Mouse (Mus musculus) left cerebral cortex, postnatal 25 days (tissue): ENCODE measurements around the gene Rab31. TPM values are rescaled to one million over a fixed set of nuclear protein-coding genes. Genes with fewer than 3 reads are reported as not detected.
A peak's percentile ranks its signal among the peaks of the same experiment; 100 is the strongest.

Experiments used
- DNase-seq, 2 experiments: peaks; one replicate each; pipeline ENCODE4 v3.0.0; 2022; ENCODE audit warnings: low spot score in 2 of 2, mixed read lengths in 1 of 2
- intact Hi-C: fragments of 180-260 bp; cut with DNase I; formaldehyde crosslinking; loops from one replicate; pipeline ENCODE4 v1.15.1; 2025
- total RNA-seq, 2 experiments: library from RNA; stranded (reverse); gene quantifications; 2 replicates each; pipeline ENCODE4 v1.2.3; 2021

The Rab31 gene
- total RNA-seq, 2 experiments from 2014 or later, result 64.1 to 65.5 TPM

- intact Hi-C loops, result loop anchor here (5.0 kb wide), 2 partner anchors 89 to 169 kb away; partner anchors contain the start of gene Ppp4r1
- no peak for DNase-seq
These were observed 159.4 kb downstream of the Rab31 start for GRCm38 (mm10) chr17:65613142-65613462.

GRCm38 (mm10) chr17:65612391-65613141 lies 160.0 kb downstream of the Rab31 start:
- intact Hi-C loops, result loop anchor here (5.0 kb wide), 2 partner anchors 90 to 170 kb away; partner anchors contain the start of gene Ppp4r1
- peak; percentile 30 to 35 for DNase-seq

DNA sequence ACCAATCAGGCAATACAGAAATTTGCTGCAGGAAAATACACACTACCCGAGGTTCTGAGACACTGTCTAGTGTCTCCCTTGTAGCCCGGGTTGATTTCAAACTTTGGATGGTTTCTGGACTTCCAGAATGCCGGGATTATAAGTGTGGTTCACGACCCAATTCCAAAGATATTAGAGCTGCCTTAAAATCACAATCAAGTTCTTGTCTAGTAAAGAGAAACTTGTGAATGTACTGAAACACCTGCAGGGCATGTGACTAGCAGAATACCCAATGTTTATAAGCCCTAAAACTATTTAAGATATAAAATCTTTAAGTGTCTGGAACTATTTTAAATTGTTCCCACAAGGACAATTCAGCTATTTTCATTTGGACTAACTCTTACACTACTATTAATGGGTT lies 160.8 kb downstream of the Rab31 start:
- intact Hi-C loops, result loop anchor here (5.0 kb wide), 2 partner anchors 91 to 171 kb away; partner anchors contain the start of gene Ppp4r1
- no peak for DNase-seq

DNA sequence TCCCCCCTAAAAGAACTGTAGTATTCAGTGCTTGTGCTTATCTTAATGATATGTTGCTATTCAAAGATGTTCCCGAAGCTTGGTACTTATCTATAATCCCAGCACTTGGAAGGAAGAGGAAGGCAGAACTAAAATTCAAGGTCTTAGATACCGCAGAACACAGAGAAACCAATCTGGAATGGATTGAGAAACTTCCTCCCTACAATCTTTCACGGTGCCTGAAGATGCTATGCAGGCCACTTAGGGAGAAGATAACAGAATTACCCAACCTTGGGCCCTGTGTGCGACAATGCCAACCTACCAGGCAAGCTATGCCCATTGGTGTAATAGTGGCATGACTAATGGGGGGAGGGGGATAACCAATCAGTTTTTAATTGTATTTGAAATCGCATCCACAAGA lies 163.8 kb downstream of the Rab31 start:
- intact Hi-C loops, result no loop called here

DNA sequence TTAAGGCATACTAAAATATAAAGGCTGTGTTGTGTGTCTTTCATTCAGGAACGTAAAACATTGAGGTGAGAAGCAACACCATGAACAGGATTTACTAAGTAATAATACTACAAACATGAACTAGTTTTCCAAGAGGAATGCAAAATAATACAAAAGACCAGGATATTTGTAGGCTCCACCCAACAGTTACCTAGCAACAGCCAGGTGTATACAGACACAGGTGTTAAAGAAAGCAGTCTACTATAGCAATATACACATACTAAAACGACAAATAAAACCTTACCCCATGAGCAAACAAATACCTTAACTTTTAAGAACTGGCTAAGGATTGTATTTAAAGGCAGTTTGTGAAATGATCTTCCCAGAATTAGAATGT lies 164.3 kb downstream of the Rab31 start:
- intact Hi-C loops, result no loop called here
- DNase-seq, result no peak

More for the DNA sequence above, 163.8 kb downstream of the Rab31 start:
- DNase-seq, result no peak

DNA sequence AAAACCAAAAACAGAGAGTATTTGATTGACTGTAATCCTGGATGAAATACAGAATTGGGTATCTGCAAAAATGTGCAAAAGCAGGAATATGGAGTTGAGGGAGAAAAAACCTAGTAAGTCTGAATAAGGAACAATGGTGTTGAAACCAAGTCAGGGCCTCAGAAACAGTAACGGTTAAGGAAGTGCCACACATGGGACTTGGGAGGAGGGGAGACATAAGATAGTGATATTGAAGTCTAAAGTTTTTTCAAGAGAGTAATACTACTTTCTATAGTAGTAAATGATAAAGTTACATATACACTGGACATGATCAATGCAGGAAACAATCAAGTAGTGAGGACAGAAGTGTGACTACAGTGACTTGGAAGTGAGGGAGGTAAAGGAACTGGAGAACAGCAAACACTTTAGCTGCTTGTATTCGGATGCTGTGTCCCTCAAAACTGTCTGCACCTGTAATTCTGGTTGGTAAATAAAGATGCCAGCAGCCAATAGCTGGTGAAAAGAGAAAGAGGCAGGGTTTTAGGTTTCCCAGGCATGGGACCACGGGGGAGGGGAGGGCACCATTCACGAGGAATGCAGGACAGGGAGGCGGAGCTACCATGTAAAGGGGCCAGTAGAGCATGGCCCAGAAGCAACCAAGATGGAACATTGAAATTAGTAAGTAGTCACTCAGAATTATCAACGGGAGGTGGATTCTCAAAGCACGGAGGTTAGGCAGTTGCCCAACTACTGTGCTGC lies 164.8 kb downstream of the Rab31 start:
- intact Hi-C loops, result no loop called here
- DNase-seq, result no peak

GRCm38 (mm10) chr17:65606014-65606413 lies 166.5 kb downstream of the Rab31 start:
- DNase-seq, result no peak
- intact Hi-C loops, result no loop called here

DNA sequence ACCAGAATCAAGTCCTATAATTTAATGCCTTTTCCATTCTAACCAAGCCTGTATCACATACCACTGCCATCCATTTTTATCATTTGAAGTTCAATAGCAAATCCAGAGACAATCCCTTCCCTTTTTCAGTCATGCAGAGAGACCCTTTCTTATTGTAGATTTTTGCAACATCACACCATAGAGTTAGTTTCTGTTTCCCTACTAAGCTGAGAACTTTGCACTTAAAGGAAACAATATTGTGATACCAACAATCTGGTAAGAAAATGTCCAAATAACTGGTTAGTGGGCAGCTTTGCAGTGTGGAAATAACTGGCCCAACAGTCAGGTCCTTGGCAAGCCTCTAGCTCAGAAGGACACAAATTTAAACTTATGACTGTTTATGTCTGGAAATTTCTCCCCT lies 167.7 kb downstream of the Rab31 start:
- intact Hi-C loops, result no loop called here
- no peak for DNase-seq

- DNase-seq, result no peak
- intact Hi-C loops, result no loop called here
These were observed 168.2 kb downstream of the Rab31 start for GRCm38 (mm10) chr17:65604315-65604714.

Other genes starting within 250 kb of the Rab31 start
- gene Tmem232, start 232.0 kb downstream of the Rab31 start, total RNA-seq, result 1 to 10 TPM; 1.1 to 2.3 TPM
- gene Vapa, start 159.2 kb downstream of the Rab31 start, total RNA-seq, result 100 to 1,000 TPM; 162 to 181 TPM
- gene Txndc2, start 130.6 kb downstream of the Rab31 start, total RNA-seq, result not detected
- gene Ppp4r1, start 9.8 kb upstream of the Rab31 start, total RNA-seq, result 10 to 100 TPM; 41.7 to 57.5 TPM
- 10 to 100 TPM; 53.1 to 57.8 TPM for gene Ralbp1, start 113.0 kb upstream of the Rab31 start, total RNA-seq
- gene Twsg1, start 178.5 kb upstream of the Rab31 start, total RNA-seq, result 10 to 100 TPM; 25.2 to 30.1 TPM